Mouse (Mus musculus) urinary bladder, postnatal 14 days (tissue): ENCODE measurements around the gene Rbl2.

ENCODE experiments used
- DNase-seq: peaks from one replicate; pipeline ENCODE4 v3.0.0; 2021; ENCODE audit warnings: low spot score

Gene Rbl2

DNA sequence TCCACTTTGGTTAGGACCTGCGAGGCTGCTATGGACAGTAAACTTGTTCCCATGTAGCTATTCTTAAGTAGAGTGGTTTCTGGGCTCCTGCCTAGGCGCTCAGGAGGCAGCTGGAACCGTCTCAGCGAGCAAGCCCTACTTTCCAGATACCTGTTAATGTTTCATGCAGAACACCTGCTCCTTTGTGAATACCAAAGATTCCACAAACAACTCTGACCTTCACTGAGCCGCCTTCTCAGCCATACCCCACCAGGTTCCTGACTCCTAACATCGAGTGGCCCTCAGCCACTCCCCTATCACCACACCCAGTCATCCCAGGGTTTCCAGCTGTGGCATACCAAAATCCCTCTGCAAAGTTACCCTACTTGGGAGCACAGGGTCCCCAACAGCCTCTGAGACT lies 100.3 kb downstream of the Rbl2 start:
- DNase-seq: no peak

DNA sequence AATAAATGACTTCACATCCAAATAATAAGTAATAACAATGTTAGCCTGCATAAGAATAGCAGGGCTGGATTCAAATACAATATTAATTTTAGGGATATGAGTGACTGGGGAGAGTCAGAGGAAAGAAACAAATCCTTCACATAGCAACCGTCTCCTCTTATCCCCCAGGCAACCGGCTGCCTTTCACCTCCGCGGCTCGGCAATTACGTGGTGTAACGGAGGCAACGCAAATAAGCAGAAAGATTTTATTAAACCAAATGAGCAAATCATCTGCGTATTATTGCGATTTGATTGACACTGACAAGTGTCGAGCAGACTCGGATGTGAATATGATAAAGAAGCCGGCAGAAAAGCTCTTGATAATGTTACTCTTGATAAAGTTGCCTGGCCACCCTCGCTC lies 101.1 kb downstream of the Rbl2 start:
- DNase-seq: no peak

- DNase-seq: no peak
Observed at GRCm38 (mm10) chr8:91171605-91172004, 101.7 kb downstream of the Rbl2 start.
